Mouse (Mus musculus): ENCODE measurements around the gene 9330161L09Rik. TPM values are rescaled to one million over a fixed set of nuclear protein-coding genes. Genes with fewer than 3 reads are reported as not detected.
A peak's percentile ranks its signal among the peaks of the same experiment; 100 is the strongest.

Gene 9330161L09Rik
- polyA plus RNA-seq, 1 experiment from 2014 or later = 0.76 TPM

- Histone ChIP-seq H3K9me3 (replicated peaks) (no peaks in the 10 kb centered on the region), H3K4me1 (peaks cover 26% of the 10 kb centered on the region), H3K36me3 (peaks cover 28% of the 10 kb centered on the region), H3K4me3 (peak overlapping the region; percentile 91), H3K27me3 (ENCODE audit: low read depth, poor library complexity, severe bottlenecking) (no peaks in the 10 kb centered on the region), H3K27ac (peak overlapping the region; percentile 86)
- DNase-seq (ENCODE audit: low spot score) = no peak
- WGBS = 10% methylated on average over 33 of the region's 33 CpGs
These were observed 17.6 kb upstream of the 9330161L09Rik start for GRCm38 (mm10) chr12:103425016-103425728.

DNA sequence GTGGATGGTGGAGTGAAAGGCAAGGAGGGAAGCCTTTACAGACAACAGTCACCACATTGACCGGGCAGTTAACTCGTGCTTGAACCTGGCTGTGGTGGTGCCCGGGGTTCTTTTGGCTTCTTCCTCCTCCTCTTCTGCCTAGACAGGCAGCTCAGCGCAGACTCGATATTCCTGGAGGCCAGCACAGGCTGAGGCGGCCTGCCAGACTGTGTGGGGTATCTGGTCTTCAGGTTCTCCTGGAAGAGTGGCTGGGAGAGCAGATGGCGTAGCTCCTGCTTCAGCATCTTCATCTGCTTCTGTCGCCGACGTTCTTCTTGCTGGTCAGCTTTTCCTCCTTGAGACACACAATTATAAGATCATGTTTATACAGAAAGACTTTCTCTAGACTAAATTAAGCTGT is 524 bp upstream of the 9330161L09Rik start:
- Histone ChIP-seq H3K4me3 (no peak overlapping the region), H3K9me3 (replicated peaks) (no peaks in the 10 kb centered on the region), H3K36me3 (peaks cover 94% of the 10 kb centered on the region), H3K4me1 (no peaks in the 10 kb centered on the region), H3K27ac (no peak overlapping the region), H3K27me3 (ENCODE audit: low read depth, poor library complexity, severe bottlenecking) (no peaks in the 10 kb centered on the region)
- DNase-seq (ENCODE audit: low spot score) = no peak
- WGBS = 93% methylated on average over 10 of the region's 10 CpGs

DNA sequence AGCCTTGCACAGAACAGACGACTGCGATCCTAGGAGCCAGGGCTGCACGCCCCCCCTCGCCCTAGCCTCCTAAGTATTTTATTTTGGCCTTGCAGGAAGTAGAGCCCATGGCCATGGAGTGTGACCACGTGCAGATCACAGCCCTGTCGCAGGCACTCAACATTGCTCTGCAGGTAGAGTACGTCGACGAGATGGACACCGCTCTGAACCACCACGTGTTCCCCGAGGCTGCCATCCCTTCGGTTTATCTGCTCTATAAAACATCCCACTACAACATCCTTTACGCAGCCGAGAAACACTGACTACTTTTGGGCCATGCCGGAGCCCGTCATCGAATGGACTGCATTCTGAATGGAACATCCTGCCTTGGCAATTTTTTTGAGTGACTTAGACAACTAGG is 3.5 kb downstream of the 9330161L09Rik start:
- no peaks in the 10 kb centered on the region for H3K9me3 ChIP-seq (replicated peaks)
- no peaks in the 10 kb centered on the region for H3K4me1 ChIP-seq
- no peak overlapping the region for H3K27ac ChIP-seq
- H3K36me3 ChIP-seq = peaks cover 63% of the 10 kb centered on the region
- DNase-seq (ENCODE audit: low spot score) = no peak
- H3K27me3 ChIP-seq (ENCODE audit: low read depth, poor library complexity, severe bottlenecking) = no peaks in the 10 kb centered on the region
- H3K4me3 ChIP-seq = no peak overlapping the region
- 89% methylated on average over 18 of the region's 18 CpGs for WGBS

DNA sequence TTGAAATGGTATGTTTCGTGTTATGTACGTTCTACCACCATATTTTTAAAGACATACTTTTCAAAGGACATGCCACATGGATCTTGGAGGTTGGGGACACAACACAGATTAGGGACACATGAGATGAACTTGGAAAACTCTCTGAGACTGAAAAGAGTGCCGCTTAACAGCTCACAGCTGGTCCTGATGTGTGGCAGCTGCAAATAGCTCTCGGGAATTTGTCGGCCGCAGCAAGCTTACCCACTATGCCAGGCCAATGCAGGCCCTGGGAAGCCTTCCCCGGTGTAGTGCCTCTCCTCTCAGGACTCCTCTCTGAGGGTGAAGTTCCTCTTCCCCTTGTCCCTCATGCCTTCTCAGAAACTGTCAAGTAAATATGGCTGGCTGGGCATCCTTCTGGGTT is 10.9 kb downstream of the 9330161L09Rik start:
- peaks cover 4% of the 10 kb centered on the region; the same call in 1 of the 2 replicates for H3K4me1 ChIP-seq
- DNase-seq (ENCODE audit: low spot score) = no peak

DNA sequence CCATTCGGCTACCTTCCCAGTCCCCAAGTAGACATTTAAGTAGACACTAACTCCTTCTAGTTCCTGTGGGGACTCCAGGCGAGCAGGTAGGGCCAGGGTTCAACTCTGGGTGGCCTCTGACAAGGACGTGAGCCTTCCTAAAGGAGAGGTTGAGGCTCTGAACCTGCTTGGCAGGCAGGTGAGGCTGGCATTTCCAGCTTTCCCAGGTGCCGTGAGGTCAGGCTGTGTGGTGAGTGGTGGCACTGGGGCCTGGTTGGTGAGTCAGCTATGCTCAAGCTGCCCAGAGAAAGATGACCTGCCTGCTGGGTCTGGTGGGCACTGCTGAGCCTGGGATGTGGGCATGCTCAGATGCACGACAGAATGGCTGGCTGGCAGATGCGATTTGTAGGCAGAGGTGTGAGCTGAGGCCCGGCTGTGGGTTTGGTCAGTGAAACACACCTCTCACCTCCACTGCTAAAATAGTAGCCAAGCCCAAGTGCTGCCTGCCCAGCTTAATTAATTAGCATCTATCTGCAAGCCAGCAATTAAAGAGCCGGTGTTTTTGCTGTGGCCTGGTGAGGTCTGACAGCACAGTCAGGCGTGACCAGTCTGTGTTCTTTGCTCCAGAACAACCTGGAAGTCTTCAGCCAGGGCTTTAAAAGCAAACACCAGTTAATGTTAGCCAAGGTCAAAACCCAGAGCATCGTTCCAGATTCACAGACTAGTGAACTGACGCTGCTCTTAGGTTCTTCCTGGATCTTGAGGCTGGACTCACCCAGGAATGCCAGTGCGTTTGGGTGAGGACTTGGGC is 11.9 kb downstream of the 9330161L09Rik start:
- no peaks in the 10 kb centered on the region for H3K9me3 ChIP-seq (replicated peaks)
- no peaks in the 10 kb centered on the region for H3K27me3 ChIP-seq (ENCODE audit: low read depth, poor library complexity, severe bottlenecking)
- no peak for DNase-seq (ENCODE audit: low spot score)
- no peak overlapping the region for H3K4me3 ChIP-seq
- no peak overlapping the region for H3K27ac ChIP-seq
- H3K36me3 ChIP-seq = peaks cover 1% of the 10 kb centered on the region; the same call in 1 of the 2 replicates
- peaks cover 4% of the 10 kb centered on the region; the same call in 1 of the 2 replicates for H3K4me1 ChIP-seq
- 70% methylated on average over 12 of the region's 12 CpGs for WGBS

More for the DNA sequence above, 10.9 kb downstream of the 9330161L09Rik start:
- Histone ChIP-seq H3K27ac (no peak overlapping the region), H3K27me3 (ENCODE audit: low read depth, poor library complexity, severe bottlenecking) (no peaks in the 10 kb centered on the region), H3K4me3 (no peak overlapping the region), H3K36me3 (peaks cover 4% of the 10 kb centered on the region; the same call in 1 of the 2 replicates), H3K9me3 (replicated peaks) (no peaks in the 10 kb centered on the region)
- WGBS = 85% methylated on average over 7 of the region's 7 CpGs

GRCm38 (mm10) chr12:103393528-103393927 is 14.1 kb downstream of the 9330161L09Rik start:
- no peak overlapping the region for H3K4me3 ChIP-seq
- H3K36me3 ChIP-seq = no peaks in the 10 kb centered on the region
- WGBS = 55% methylated on average over 6 of the region's 6 CpGs
- no peaks in the 10 kb centered on the region for H3K27me3 ChIP-seq (ENCODE audit: low read depth, poor library complexity, severe bottlenecking)
- no peak for DNase-seq (ENCODE audit: low spot score)
- H3K4me1 ChIP-seq = peaks cover 18% of the 10 kb centered on the region
- no peaks in the 10 kb centered on the region for H3K9me3 ChIP-seq (replicated peaks)
- H3K27ac ChIP-seq = peak overlapping the region; percentile 36; the same call in 1 of the 2 replicates

- H3K36me3 ChIP-seq = no peaks in the 10 kb centered on the region
These were observed 16.5 kb downstream of the 9330161L09Rik start for GRCm38 (mm10) chr12:103391098-103391497.

DNA sequence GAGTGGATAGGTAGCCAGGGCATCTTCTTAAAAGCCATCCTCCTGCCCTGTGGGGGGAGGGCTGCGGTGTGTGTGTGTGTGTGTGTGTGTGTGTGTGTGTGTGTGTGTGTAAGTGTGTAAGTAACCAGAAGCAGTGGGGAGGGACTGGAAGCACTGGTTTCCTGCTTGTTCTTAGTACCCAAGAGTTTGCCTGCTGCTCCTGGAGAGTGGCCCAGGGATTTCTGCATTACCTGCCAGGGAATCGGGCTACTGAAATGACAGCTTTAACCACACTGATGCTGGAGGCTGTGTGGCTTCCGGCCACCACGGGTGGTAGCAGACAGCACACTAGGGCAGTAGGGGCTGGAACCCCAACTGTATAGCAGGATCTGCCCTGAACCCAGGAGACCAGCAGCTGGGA is 17.6 kb downstream of the 9330161L09Rik start:
- Histone ChIP-seq H3K27me3 (ENCODE audit: low read depth, poor library complexity, severe bottlenecking) (no peaks in the 10 kb centered on the region), H3K36me3 (no peaks in the 10 kb centered on the region), H3K9me3 (replicated peaks) (no peaks in the 10 kb centered on the region), H3K27ac (no peak overlapping the region), H3K4me3 (no peak overlapping the region), H3K4me1 (peaks cover 18% of the 10 kb centered on the region)
- no peak for DNase-seq (ENCODE audit: low spot score)
- 85% methylated on average over 4 of the region's 4 CpGs for WGBS

More at GRCm38 (mm10) chr12:103391098-103391497, 16.5 kb downstream of the 9330161L09Rik start:
- Histone ChIP-seq H3K4me3 (no peak overlapping the region), H3K4me1 (peaks cover 18% of the 10 kb centered on the region), H3K27me3 (ENCODE audit: low read depth, poor library complexity, severe bottlenecking) (no peaks in the 10 kb centered on the region), H3K27ac (no peak overlapping the region), H3K9me3 (replicated peaks) (no peaks in the 10 kb centered on the region)
- no peak for DNase-seq (ENCODE audit: low spot score)
- 82% methylated on average over 7 of the region's 7 CpGs for WGBS

GRCm38 (mm10) chr12:103389348-103389727 is 18.3 kb downstream of the 9330161L09Rik start:
- no peak for DNase-seq (ENCODE audit: low spot score)
- 77% methylated on average over 2 of the region's 2 CpGs for WGBS
- Histone ChIP-seq H3K27me3 (ENCODE audit: low read depth, poor library complexity, severe bottlenecking) (no peaks in the 10 kb centered on the region), H3K4me1 (peaks cover 18% of the 10 kb centered on the region), H3K36me3 (no peaks in the 10 kb centered on the region), H3K9me3 (replicated peaks) (no peaks in the 10 kb centered on the region), H3K27ac (peak overlapping the region; percentile 93), H3K4me3 (peak overlapping the region; percentile 86)

- peak within 1 kb of the TSS; percentile 86 for H3K4me3 ChIP-seq
- no peaks in the 10 kb centered on the region for H3K9me3 ChIP-seq (replicated peaks)
- no peaks in the 10 kb centered on the region for H3K27me3 ChIP-seq (ENCODE audit: low read depth, poor library complexity, severe bottlenecking)
- WGBS = 1% methylated on average over 58 of the region's 58 CpGs
- DNase-seq (ENCODE audit: low spot score) = peak; percentile 93
- peak within 1 kb of the TSS; percentile 93 for H3K27ac ChIP-seq
- no peaks in the 10 kb centered on the region for H3K36me3 ChIP-seq
- peaks cover 18% of the 10 kb centered on the region for H3K4me1 ChIP-seq
These were observed 18.9 kb downstream of the 9330161L09Rik start, which contains the start of gene Otub2 for GRCm38 (mm10) chr12:103388505-103389347. Gene Otub2, plus strand, starts transcription at chr12:103388682.

- 84% methylated on average over 4 of the region's 4 CpGs for WGBS
- no peaks in the 10 kb centered on the region for H3K4me1 ChIP-seq
- no peaks in the 10 kb centered on the region for H3K27me3 ChIP-seq (ENCODE audit: low read depth, poor library complexity, severe bottlenecking)
- no peaks in the 10 kb centered on the region for H3K9me3 ChIP-seq (replicated peaks)
- H3K4me3 ChIP-seq = no peak overlapping the region
- no peak for DNase-seq (ENCODE audit: low spot score)
- H3K36me3 ChIP-seq = no peaks in the 10 kb centered on the region
- H3K27ac ChIP-seq = no peak overlapping the region
These were observed 27.4 kb downstream of the 9330161L09Rik start for GRCm38 (mm10) chr12:103380226-103380625.

GRCm38 (mm10) chr12:103376774-103377173 is 30.8 kb downstream of the 9330161L09Rik start:
- no peaks in the 10 kb centered on the region for H3K9me3 ChIP-seq (replicated peaks)
- no peak overlapping the region for H3K27ac ChIP-seq
- DNase-seq (ENCODE audit: low spot score) = no peak
- WGBS = 87% methylated on average over 4 of the region's 4 CpGs
- H3K4me3 ChIP-seq = no peak overlapping the region
- no peaks in the 10 kb centered on the region for H3K4me1 ChIP-seq
- no peaks in the 10 kb centered on the region for H3K27me3 ChIP-seq (ENCODE audit: low read depth, poor library complexity, severe bottlenecking)
- H3K36me3 ChIP-seq = no peaks in the 10 kb centered on the region

Measured in limb, embryonic 10.5 days (tissue).